Mouse (Mus musculus) midbrain, embryonic 11.5 days (tissue): ENCODE measurements around the gene Ugt1a6b. TPM values are rescaled to one million over a fixed set of nuclear protein-coding genes. Genes with fewer than 3 reads are reported as not detected.
"Not testable (repeated sequence)": the region's sequence is repeated elsewhere in the genome, so short reads cannot be mapped to it uniquely, and the experiment has no call there.

Experiments used
- ATAC-seq: fragments of 200-750 bp; cut with Nextera tagmentation; 2 replicates; pipeline ENCODE4 v1.8.0; 2017; ENCODE audit warnings: moderate TSS enrichment, moderate library complexity; ENCODE audit not compliant: low FRiP score
- DNase-seq: peaks from one replicate; pipeline ENCODE4 v3.0.0; 2015; ENCODE audit warnings: low spot score; ENCODE audit errors: missing footprints
- H3K27ac ChIP-seq: fragments of 300-500 bp; sonication (generic); 2 replicates; pipeline ENCODE4 v1.5.1; 2014; ENCODE audit warnings: low read depth, low read length
- H3K27me3 ChIP-seq: fragments of 300-500 bp; sonication (generic); 2 replicates; pipeline ENCODE4 v1.6.1; 2014; ENCODE audit warnings: mild to moderate bottlenecking, low read length, moderate library complexity, mixed read lengths; ENCODE audit not compliant: control insufficient read depth, insufficient read depth
- H3K36me3 ChIP-seq: fragments of 300-500 bp; sonication (generic); 2 replicates; pipeline ENCODE4 v1.6.1; 2014; ENCODE audit warnings: mild to moderate bottlenecking, low read length, moderate library complexity, mixed read lengths; ENCODE audit not compliant: control insufficient read depth, insufficient read depth
- H3K4me1 ChIP-seq: fragments of 300-500 bp; sonication (generic); 2 replicates; pipeline ENCODE4 v1.6.1; 2014; ENCODE audit warnings: low read length; ENCODE audit not compliant: control insufficient read depth, insufficient read depth
- H3K4me2 ChIP-seq: fragments of 300-500 bp; sonication (generic); 2 replicates; pipeline ENCODE4 v1.6.1; 2014; ENCODE audit warnings: mild to moderate bottlenecking, moderate library complexity
- H3K4me3 ChIP-seq: fragments of 300-500 bp; sonication (generic); 2 replicates; pipeline ENCODE4 v1.5.1; 2014; ENCODE audit warnings: low read depth, low read length
- H3K9ac ChIP-seq: fragments of 300-500 bp; sonication (generic); 2 replicates; pipeline ENCODE4 v1.6.1; 2014; ENCODE audit warnings: low read length
- H3K9me3 ChIP-seq: fragments of 300-500 bp; sonication (generic); 2 replicates; pipeline ENCODE4 v1.6.1; 2016; ENCODE audit warnings: low read length; ENCODE audit not compliant: control insufficient read depth
- WGBS: fragments of 180-500 bp; shearing (Covaris S2); extraction: QIAGEN DNeasy Blood & Tissue Kit; methylation state at CpG from one replicate; pipeline ENCODE4 v1.1.7; 2014; 5-methylcytosine and 5-hydroxymethylcytosine counted together
- polyA plus RNA-seq: library from polyadenylated mRNA; unstranded; fragments of >200 nt; fragmentation: Nextera tagmentation; extraction: Ambion mirVana; gene quantifications from 2 replicates; pipeline ENCODE4 v1.2.1, GENCODE M21; 2014

Gene Ugt1a6b
- polyA plus RNA-seq, 1 experiment from 2014 or later, result not detected

DNA sequence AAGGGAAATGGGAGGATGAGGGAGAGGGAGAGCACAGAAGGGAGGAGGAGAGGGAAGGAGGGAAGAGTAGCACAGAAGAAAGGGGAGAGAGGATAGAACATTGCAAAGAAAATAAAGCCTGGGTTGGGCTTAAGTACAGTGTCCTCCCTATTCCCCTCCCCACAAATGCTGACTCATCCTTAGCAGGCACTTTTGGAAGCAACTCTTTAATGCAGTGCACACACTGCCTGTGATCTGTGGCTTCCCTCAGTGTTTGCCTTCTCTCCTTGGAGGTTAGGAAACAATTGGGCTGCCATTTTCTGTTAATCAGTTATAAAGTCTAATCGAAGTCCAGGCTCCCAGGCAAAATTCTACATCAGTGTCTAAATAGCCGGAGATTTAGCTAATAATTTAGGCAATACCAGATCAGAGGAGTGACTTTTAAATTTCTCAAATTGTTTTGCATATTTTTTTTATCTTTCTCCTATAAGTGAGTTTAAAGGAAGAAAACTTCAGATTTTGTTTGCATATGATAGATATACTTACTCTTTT, 6.0 kb downstream of the Ugt1a6b start:
- not testable (repeated sequence) for H3K9ac ChIP-seq, H3K9me3 ChIP-seq, H3K36me3 ChIP-seq, H3K4me1 ChIP-seq, H3K27me3 ChIP-seq, H3K4me3 ChIP-seq, DNase-seq, H3K27ac ChIP-seq, ATAC-seq, H3K4me2 ChIP-seq
- 85% methylated on average over 2 of the region's 2 CpGs for WGBS

DNA sequence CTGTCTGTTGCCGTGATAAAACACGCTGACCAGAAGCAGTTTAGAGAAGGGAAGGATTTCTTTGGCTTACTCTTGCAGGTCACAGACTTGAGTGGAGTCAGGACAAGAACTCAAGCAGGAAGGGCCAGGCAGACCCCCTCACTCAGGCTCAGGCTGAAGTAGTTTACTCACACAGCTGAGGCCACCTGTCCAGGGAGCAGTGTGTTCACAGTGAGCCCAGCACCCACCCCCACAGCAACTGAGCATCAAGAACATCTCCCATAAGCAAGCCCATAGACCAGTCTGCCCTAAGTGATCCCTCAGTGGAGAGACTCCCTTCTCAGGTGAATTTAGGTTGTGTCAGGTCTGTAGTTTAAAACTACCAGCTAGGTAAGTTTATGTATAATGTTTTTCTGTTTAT, 6.6 kb downstream of the Ugt1a6b start:
- H3K4me3 ChIP-seq, ATAC-seq, H3K9ac ChIP-seq, H3K27ac ChIP-seq, H3K4me2 ChIP-seq, H3K27me3 ChIP-seq, H3K4me1 ChIP-seq, DNase-seq, H3K36me3 ChIP-seq, H3K9me3 ChIP-seq: not testable (repeated sequence)
- 88% methylated on average over 2 of the region's 2 CpGs for WGBS

DNA sequence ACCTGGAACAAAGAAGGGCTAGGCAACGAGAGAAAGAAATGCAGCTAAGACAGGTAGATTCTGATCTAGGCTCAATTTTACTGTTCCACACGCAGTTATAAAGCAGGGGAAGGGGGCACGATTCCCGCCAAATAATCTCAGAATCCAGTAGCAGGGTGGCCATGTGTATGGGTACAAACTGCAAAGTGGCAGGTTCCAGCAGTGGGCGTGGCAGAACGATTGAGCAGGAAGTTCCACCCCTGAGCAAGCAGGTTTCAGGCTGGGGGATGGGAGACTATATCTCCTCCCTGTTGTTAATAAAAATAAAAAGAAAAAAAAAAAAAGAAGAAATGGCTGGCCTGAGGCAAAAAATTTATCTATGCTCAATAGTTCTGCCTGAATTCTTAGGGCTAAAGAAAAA, 9.7 kb downstream of the Ugt1a6b start:
- not testable (repeated sequence) for H3K9ac ChIP-seq, ATAC-seq
- WGBS, result 93% methylated on average over 6 of the region's 6 CpGs

DNA sequence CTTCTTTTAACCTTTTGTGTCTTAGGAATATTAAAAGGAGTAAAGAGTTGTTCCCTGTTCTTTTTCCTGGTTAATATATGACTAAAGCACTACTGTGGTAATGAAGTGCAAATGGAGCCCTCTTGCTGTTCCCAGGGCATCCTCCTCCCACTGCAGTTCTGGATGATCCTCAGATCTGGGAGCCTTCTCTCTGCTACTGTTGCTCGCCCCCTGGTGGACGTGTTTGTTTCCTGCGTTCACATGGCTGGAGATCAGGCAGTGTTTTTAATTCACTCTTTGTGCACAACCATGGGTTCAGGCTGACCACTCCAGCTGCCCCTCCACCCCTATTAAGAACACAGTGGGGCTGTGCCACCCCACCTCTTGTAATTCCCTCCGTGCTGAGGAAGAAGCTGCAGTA, 17.5 kb downstream of the Ugt1a6b start:
- not testable (repeated sequence) for DNase-seq, H3K36me3 ChIP-seq, H3K4me3 ChIP-seq, H3K9ac ChIP-seq, H3K4me1 ChIP-seq, H3K27ac ChIP-seq, H3K4me2 ChIP-seq, H3K27me3 ChIP-seq, H3K9me3 ChIP-seq, ATAC-seq
- 9% methylated on average over 4 of the region's 4 CpGs for WGBS

More for the DNA sequence above, 9.7 kb downstream of the Ugt1a6b start:
- H3K4me2 ChIP-seq, H3K36me3 ChIP-seq, H3K27me3 ChIP-seq, H3K27ac ChIP-seq, H3K4me3 ChIP-seq, H3K4me1 ChIP-seq, DNase-seq, H3K9me3 ChIP-seq: not testable (repeated sequence)

DNA sequence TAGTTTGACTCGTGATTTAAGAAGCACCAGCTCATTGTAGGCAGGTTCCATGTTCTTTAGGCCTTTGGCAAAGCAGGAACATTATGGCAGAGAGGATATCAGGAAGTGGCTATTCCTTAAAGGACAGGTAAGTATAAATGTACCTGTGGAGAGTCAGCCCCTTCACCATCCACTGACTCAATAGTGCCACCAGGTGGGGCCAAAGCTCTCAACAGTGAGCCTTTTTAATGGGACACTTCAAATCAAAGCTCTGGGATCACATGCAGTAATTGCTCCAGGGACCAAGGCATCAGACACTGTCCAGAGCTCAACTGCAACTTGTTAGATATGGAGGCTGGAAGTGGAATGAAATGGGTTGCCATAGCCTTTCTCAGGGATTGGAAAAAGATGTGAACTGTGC, 18.5 kb downstream of the Ugt1a6b start:
- not testable (repeated sequence) for H3K4me1 ChIP-seq, H3K4me3 ChIP-seq, H3K27me3 ChIP-seq, ATAC-seq, H3K9ac ChIP-seq, H3K36me3 ChIP-seq, H3K9me3 ChIP-seq, DNase-seq, H3K4me2 ChIP-seq, H3K27ac ChIP-seq
- no CpG with 5 or more reads among the region's 1 CpGs for WGBS

- DNase-seq, ATAC-seq: not testable (repeated sequence)
Observed at GRCm38 (mm10) chr1:88125827-88126360, 22.8 kb downstream of the Ugt1a6b start.

GRCm38 (mm10) chr1:88129091-88129490, 26.0 kb downstream of the Ugt1a6b start:
- H3K4me3 ChIP-seq, H3K27ac ChIP-seq, ATAC-seq, H3K36me3 ChIP-seq, H3K9me3 ChIP-seq, H3K4me2 ChIP-seq, H3K27me3 ChIP-seq, H3K4me1 ChIP-seq, H3K9ac ChIP-seq, DNase-seq: not testable (repeated sequence)
- 93% methylated on average over 2 of the region's 2 CpGs for WGBS

More at GRCm38 (mm10) chr1:88125827-88126360, 22.8 kb downstream of the Ugt1a6b start:
- H3K4me3 ChIP-seq, H3K9me3 ChIP-seq, H3K4me2 ChIP-seq, H3K4me1 ChIP-seq, H3K27ac ChIP-seq, H3K27me3 ChIP-seq, H3K36me3 ChIP-seq, H3K9ac ChIP-seq: not testable (repeated sequence)
- 84% methylated on average over 4 of the region's 4 CpGs for whole genome bisulfite sequencing

- not testable (repeated sequence) for H3K27me3 ChIP-seq, DNase-seq, H3K4me3 ChIP-seq, ATAC-seq, H3K4me1 ChIP-seq, H3K4me2 ChIP-seq, H3K36me3 ChIP-seq, H3K9ac ChIP-seq, H3K9me3 ChIP-seq, H3K27ac ChIP-seq
- 84% methylated on average over 1 of the region's 1 CpGs for WGBS
Observed at GRCm38 (mm10) chr1:88130223-88130622, 27.2 kb downstream of the Ugt1a6b start.

DNA sequence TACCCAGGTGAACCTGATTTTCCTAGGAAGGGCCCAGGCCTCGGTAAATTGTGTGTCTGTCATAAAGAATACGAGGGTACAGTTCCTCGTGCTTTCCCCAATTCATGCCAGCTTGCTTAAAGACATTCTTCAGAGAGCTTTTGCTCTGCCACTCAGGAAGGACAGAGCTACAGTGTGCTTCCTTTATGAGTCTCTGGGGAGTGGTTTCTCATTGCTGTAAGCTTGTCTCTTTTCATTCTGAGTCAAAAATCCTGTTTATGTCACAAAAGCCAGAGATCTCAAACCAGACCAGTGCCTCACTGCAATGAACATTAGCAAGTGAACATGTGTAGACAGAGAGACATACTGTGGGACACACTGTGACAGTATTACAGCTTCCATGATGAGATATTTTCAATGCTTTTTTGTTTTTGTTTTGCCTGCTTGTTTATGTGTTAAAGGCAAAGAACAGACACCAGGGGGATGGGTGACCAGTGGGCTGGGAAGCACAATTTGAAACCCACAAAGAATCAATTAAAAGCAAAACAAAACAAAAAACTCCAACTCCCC, 30.9 kb downstream of the Ugt1a6b start:
- ATAC-seq (no peak), DNase-seq (no peak)
- WGBS, result 85% methylated on average over 3 of the region's 3 CpGs
- no peak overlapping the region for H3K4me3 ChIP-seq
- no peak overlapping the region for H3K27ac ChIP-seq
- no peak overlapping the region for H3K4me2 ChIP-seq
- no peaks in the 10 kb centered on the region for H3K36me3 ChIP-seq
- H3K27me3 ChIP-seq, result no peaks in the 10 kb centered on the region
- no peaks in the 10 kb centered on the region for H3K4me1 ChIP-seq
- no peak overlapping the region for H3K9ac ChIP-seq
- no peaks in the 10 kb centered on the region for H3K9me3 ChIP-seq
